Mouse (Mus musculus) gastrocnemius, adult 2 months (tissue): ENCODE results near the gene Cyp4f14. TPM values are rescaled to one million over a fixed set of nuclear protein-coding genes. Genes with fewer than 3 reads are reported as not detected.
A peak's percentile ranks its signal among the peaks of the same experiment; 100 is the strongest.

Experiments
- DNase-seq: peaks from one replicate; pipeline ENCODE4 v3.0.0; 2022
- H3K27ac ChIP-seq: fragments of 200-600 bp; 2 replicates; pipeline ENCODE4 v1.8.1; 2022; ENCODE audit warnings: mild to moderate bottlenecking
- H3K4me3 ChIP-seq: fragments of 200-600 bp; 2 replicates; pipeline ENCODE4 v1.8.1; 2022; ENCODE audit warnings: mild to moderate bottlenecking, moderate library complexity
- CTCF ChIP-seq: fragments of 200-600 bp; IDR thresholded peaks from 2 replicates; pipeline ENCODE4 v1.8.1; 2022; ENCODE audit warnings: antibody characterized with exemption, mild to moderate bottlenecking, moderate library complexity
- intact Hi-C: fragments of 180-260 bp; cut with DNase I; formaldehyde crosslinking; loops from one replicate; pipeline ENCODE4 v1.15.1; 2025
- long read RNA-seq, 2 experiments: library from polyadenylated mRNA; stranded (forward); transcript quantifications; one replicate each; pipeline ENCODE4 v2.0.0; 2021
- total RNA-seq, 2 experiments: library from RNA; stranded (reverse); gene quantifications; 2 replicates each; pipeline ENCODE4 v1.2.3; 2021

Cyp4f14 gene
- total RNA-seq = under 1 TPM in 1 of 2 experiments, not detected in 1; 0.17 TPM
- long read RNA-seq, experiment 1 = 0 reads
- long read RNA-seq, experiment 2 = 0 reads

DNA sequence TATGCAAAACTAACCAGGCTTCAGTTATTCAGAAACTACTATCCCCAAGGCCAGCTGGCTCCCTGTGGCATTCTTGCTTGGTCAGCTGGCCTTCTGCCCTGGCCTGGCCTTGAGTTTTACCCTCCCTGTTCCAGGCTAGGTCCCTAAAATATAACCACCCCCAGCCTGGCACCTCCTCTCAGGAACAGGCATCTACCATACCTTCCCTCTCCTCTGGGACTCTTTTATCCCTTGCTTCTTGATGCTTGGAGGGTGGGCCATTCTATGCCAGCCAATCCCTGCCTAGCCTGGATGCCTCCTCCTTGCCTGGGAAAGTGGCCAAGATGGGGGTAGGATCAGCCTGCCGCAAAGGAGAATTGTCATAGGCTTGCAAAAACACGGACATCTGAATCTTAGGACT, at the start of gene Cyp4f14:
Gene Cyp4f14, minus strand, starts transcription at position 212 of the 400 bp plus-strand sequence.
- no peak for TF ChIP-seq CTCF
- DNase-seq = peak; percentile 75
- H3K4me3 ChIP-seq = no peak within 1 kb of the TSS
- intact Hi-C loops = no loop called here
- no peak within 1 kb of the TSS for H3K27ac ChIP-seq

DNA sequence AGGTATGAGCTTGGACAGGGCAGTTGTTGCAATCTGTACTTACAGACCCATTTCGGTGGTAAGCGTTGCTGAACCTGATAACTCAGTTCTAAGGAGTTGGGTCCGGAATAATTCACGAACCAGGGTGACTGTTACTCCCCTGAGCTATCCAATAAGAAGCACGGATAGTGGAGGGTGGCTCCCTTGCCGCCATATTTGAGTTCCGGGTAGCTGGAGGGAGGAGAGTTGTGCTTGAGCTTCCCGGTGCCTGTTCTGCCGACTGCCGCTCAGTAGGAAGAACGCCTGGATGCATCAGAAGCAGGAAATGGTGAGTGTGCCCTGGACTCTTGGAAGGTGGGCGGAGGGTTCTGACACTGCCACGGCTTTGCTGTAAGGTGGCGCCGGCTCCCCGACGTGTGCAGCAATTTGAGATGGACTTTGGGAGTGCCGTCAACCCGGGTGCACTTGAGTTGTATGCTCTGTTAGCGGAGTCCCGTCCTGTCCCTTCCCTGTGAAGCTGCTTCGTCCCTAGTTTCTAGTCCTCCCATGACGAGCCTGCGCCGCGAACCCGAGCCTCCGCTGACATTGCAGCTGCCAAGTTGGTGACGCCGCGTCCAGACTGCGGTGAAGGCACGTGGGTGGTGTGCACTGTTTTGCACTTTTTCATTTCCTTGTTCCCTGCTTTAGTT, 48.6 kb upstream of the Cyp4f14 start, which contains the start of gene Zfp472:
Gene Zfp472, plus strand, starts transcription at position 192 of the 668 bp plus-strand sequence.
- DNase-seq = peak; percentile 88
- peak within 1 kb of the TSS; percentile 89 for H3K4me3 ChIP-seq
- H3K27ac ChIP-seq = peak within 1 kb of the TSS; percentile 86
- TF ChIP-seq CTCF = no peak
- intact Hi-C loops = loop anchor here (5.0 to 10.0 kb wide), 2 partner anchors 73 to 119 kb away; partner anchors contain the start of genes Zfp563 and Zfp870

- intact Hi-C loops = loop anchor here (5.0 to 10.0 kb wide), 2 partner anchors 73 to 120 kb away; partner anchors contain the start of genes Zfp563 and Zfp870
- peak; percentile 48 for TF ChIP-seq CTCF
- Histone ChIP-seq H3K4me3 (peak overlapping the region; percentile 89), H3K27ac (peak overlapping the region; percentile 86)
- peak; percentile 25 for DNase-seq
Observed at GRCm38 (mm10) chr17:32965253-32965622, 48.1 kb upstream of the Cyp4f14 start.

DNA sequence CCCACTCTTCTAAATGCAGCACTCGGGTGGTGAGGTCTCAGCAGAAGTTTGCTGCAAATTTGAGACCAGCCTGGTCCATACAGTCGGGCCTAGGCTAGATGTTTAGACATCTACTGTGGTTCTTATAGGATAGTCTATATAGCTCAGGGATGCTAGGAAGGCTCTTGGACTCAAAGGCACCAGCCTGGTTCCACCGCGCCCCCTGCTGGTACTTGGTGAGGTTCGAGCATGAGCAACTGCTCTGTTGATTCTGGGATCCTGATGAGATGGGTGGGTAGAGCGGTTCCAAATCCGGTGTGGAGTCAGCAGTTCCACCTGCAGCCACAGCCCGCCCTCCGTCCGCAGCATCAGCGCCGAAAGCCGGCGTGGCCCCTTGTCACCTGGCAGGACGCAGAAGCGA, 34.3 kb upstream of the Cyp4f14 start:
- intact Hi-C loops = loop anchor here (5.0 kb wide), 1 partner anchor 314 kb away; no protein-coding TSS in a partner anchor
- DNase-seq = peak; percentile 86
- Histone ChIP-seq H3K4me3 (no peak overlapping the region; the same call in 1 of the 2 replicates), H3K27ac (no peak overlapping the region)
- peak; percentile 77 for TF ChIP-seq CTCF

GRCm38 (mm10) chr17:32951006-32951405, 33.9 kb upstream of the Cyp4f14 start:
- TF ChIP-seq CTCF = no peak
- intact Hi-C loops = loop anchor here (5.0 kb wide), 1 partner anchor 314 kb away; no protein-coding TSS in a partner anchor
- no peak for DNase-seq
- Histone ChIP-seq H3K4me3 (no peak overlapping the region), H3K27ac (no peak overlapping the region)

DNA sequence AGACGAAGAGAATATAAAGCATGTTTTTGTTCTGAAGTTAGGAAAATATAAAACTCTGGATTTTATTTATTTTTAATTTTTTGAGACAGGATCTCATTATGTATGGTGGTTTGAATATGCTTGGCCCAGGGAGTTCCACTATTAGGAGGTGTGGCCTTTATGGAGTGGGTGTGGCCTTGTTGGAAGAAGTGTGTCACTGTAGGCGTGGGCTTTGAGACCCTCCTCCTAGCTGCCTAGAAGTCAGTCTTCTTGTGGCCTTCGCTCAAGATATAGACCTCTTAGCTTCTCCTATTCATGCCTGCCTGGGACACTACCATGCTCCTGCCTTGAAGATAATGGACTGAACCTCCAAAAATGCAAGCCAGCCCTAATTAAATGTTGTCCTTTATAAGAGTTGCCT, 33.0 kb upstream of the Cyp4f14 start:
- no peak overlapping the region for H3K4me3 ChIP-seq
- intact Hi-C loops = loop anchor here (5.0 kb wide), 1 partner anchor 313 kb away; no protein-coding TSS in a partner anchor
- H3K27ac ChIP-seq = no peak overlapping the region
- no peak for DNase-seq
- no peak for TF ChIP-seq CTCF

- peak within 1 kb of the TSS; percentile 94 for H3K27ac ChIP-seq
- peak; percentile 99 for DNase-seq
- intact Hi-C loops = loop anchor here (2.0 to 5.0 kb wide), 2 partner anchors 57 to 175 kb away; partner anchors contain the start of gene Zfp870
- no peak for TF ChIP-seq CTCF
- H3K4me3 ChIP-seq = peak within 1 kb of the TSS; percentile 88
Observed at GRCm38 (mm10) chr17:32947215-32947914, 30.2 kb upstream of the Cyp4f14 start, which contains the start of gene Cyp4f13. Gene Cyp4f13, minus strand, starts transcription at chr17:32947402.

GRCm38 (mm10) chr17:32946716-32947115, 29.6 kb upstream of the Cyp4f14 start:
- Histone ChIP-seq H3K4me3 (peak overlapping the region; percentile 88), H3K27ac (peak overlapping the region; percentile 94)
- no peak for TF ChIP-seq CTCF
- DNase-seq = no peak
- intact Hi-C loops = loop anchor here (2.0 to 5.0 kb wide), 2 partner anchors 56 to 174 kb away; partner anchors contain the start of gene Zfp870

DNA sequence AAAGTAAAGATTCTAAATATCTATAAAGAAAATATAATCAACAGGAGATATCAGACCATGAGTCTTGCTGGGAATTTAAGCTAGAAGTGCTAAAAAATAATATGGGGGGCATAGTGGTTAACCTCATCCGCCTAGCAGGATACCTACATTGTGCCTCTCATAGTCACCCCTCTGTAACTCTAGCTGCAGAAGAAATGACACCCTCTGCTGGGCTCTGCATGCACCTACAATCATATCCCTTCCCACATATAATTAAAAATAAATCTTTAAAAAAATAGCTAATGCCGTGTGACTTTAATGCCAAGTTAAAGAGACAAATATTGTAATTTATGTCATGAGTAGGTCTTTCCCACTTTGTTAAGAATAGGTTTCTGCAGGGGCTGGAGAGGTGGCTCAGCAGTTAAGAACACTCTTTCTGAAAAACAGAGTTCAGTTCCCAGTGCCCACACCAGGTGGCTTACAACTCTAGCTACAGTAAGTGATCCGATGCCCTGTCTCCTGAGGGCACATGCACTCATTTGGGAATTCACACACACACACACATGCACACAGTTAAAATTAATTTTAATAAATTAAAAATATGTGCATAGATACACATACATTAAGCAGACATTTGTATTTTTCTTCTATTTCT, 27.4 kb upstream of the Cyp4f14 start:
- no peak overlapping the region for H3K27ac ChIP-seq
- H3K4me3 ChIP-seq = no peak overlapping the region
- TF ChIP-seq CTCF = peak; percentile 29; the same call in 1 of the 2 replicates
- no peak for DNase-seq
- intact Hi-C loops = loop anchor here (5.0 kb wide), 1 partner anchor 172 kb away; no protein-coding TSS in a partner anchor

DNA sequence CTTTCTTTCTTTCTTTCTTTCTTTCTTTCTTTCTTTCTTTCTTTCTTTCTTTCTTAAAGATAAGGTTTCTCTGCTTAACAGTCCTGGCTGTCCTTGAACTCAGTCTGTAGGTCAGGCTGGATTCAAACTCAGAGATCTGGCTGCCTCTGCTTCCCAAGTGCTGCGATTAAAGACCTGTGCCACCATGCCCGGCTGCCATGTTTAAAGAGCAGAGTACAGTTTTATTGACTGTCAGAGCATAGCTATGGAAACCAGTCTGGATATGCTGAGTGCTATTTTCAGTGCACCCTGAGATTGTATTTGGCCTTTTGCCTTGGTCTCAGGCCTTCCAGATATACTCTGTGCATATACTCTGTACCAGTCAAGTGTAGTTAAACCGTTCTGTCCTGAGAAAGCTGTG, 26.5 kb upstream of the Cyp4f14 start:
- intact Hi-C loops = no loop called here
- Histone ChIP-seq H3K4me3 (no peak overlapping the region), H3K27ac (no peak overlapping the region)
- DNase-seq = no peak
- TF ChIP-seq CTCF = no peak

DNA sequence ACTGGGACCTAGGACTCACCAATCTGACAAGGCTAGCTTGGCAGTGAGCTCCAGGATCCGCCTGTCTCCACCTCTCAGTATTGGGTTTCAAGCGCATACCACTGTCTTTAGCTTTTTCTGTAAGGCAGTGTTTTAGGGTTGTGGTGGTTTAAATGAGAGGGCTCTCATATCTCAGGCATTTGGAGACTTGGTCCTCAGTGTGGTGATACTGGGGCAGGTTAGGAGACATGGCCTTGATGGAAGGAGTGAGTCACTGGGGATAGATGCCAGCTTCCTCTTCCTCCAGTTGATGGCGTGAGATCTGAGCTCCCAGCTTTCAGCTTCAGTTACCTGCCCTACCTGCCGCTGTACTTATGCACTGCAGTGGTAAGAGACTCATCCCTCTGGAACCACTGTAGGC, 22.7 kb upstream of the Cyp4f14 start:
- intact Hi-C loops = no loop called here
- no peak for DNase-seq
- Histone ChIP-seq H3K27ac (no peak overlapping the region), H3K4me3 (no peak overlapping the region)
- no peak for TF ChIP-seq CTCF

- intact Hi-C loops = no loop called here
- Histone ChIP-seq H3K27ac (no peak overlapping the region), H3K4me3 (no peak overlapping the region)
- DNase-seq = no peak
- TF ChIP-seq CTCF = no peak
Observed at GRCm38 (mm10) chr17:32927803-32928202, 10.7 kb upstream of the Cyp4f14 start.
